Mouse (Mus musculus): ENCODE results near the gene Clip2. TPM values are rescaled to one million over a fixed set of nuclear protein-coding genes. Genes with fewer than 3 reads are reported as not detected.
A peak's percentile ranks its signal among the peaks of the same experiment; 100 is the strongest.

Gene Clip2
- polyA plus RNA-seq, 1 experiment from 2014 or later: 15.3 TPM

GRCm38 (mm10) chr5:134577534-134577933 lies 25.3 kb upstream of the Clip2 start:
- Histone ChIP-seq H3K4me3 (replicated peaks) (no peak overlapping the region), H3K9me3 (no peaks in the 10 kb centered on the region), H3K4me1 (replicated peaks) (peaks cover 4% of the 10 kb centered on the region), H3K9ac (replicated peaks) (no peak overlapping the region), H3K36me3 (no peaks in the 10 kb centered on the region), H3K27ac (no peak overlapping the region), H3K4me2 (replicated peaks) (no peak overlapping the region), H3K27me3 (no peaks in the 10 kb centered on the region)
- WGBS: 89% methylated on average over 7 of the region's 7 CpGs
- no peak for ATAC-seq

GRCm38 (mm10) chr5:134576517-134577220 lies 24.4 kb upstream of the Clip2 start:
- no peak overlapping the region for H3K9ac ChIP-seq (replicated peaks)
- no peaks in the 10 kb centered on the region for H3K36me3 ChIP-seq
- no peaks in the 10 kb centered on the region for H3K27me3 ChIP-seq
- no peak overlapping the region for H3K27ac ChIP-seq
- no peak overlapping the region for H3K4me2 ChIP-seq (replicated peaks)
- peaks cover 11% of the 10 kb centered on the region for H3K4me1 ChIP-seq (replicated peaks)
- WGBS: 78% methylated on average over 14 of the region's 14 CpGs
- H3K9me3 ChIP-seq: no peaks in the 10 kb centered on the region
- ATAC-seq: no peak
- H3K4me3 ChIP-seq (replicated peaks): no peak overlapping the region

- Histone ChIP-seq H3K4me2 (replicated peaks) (no peak overlapping the region), H3K4me1 (replicated peaks) (peaks cover 11% of the 10 kb centered on the region), H3K27me3 (no peaks in the 10 kb centered on the region), H3K9ac (replicated peaks) (no peak overlapping the region), H3K27ac (no peak overlapping the region), H3K4me3 (replicated peaks) (no peak overlapping the region), H3K36me3 (no peaks in the 10 kb centered on the region), H3K9me3 (no peaks in the 10 kb centered on the region)
- no peak for ATAC-seq
- WGBS: 94% methylated on average over 5 of the region's 5 CpGs
Observed at GRCm38 (mm10) chr5:134575833-134576232, 23.6 kb upstream of the Clip2 start.

- ATAC-seq: peak; percentile 48; the same call in 1 of the 2 replicates
- H3K9ac ChIP-seq (replicated peaks): peak overlapping the region; percentile 64
- 47% methylated on average over 10 of the region's 10 CpGs for WGBS
Observed at GRCm38 (mm10) chr5:134572508-134573214, 20.4 kb upstream of the Clip2 start.

GRCm38 (mm10) chr5:134571730-134572507 lies 19.7 kb upstream of the Clip2 start:
- Histone ChIP-seq H3K27me3 (no peaks in the 10 kb centered on the region), H3K27ac (peak overlapping the region; percentile 77), H3K36me3 (no peaks in the 10 kb centered on the region), H3K9me3 (no peaks in the 10 kb centered on the region), H3K4me1 (replicated peaks) (peaks cover 11% of the 10 kb centered on the region), H3K9ac (replicated peaks) (peak overlapping the region; percentile 64), H3K4me2 (replicated peaks) (peak overlapping the region; percentile 62), H3K4me3 (replicated peaks) (peak overlapping the region; percentile 45)
- ATAC-seq: peak; percentile 90
- 2% methylated on average over 23 of the region's 23 CpGs for WGBS

More at GRCm38 (mm10) chr5:134572508-134573214, 20.4 kb upstream of the Clip2 start:
- Histone ChIP-seq H3K27me3 (no peaks in the 10 kb centered on the region), H3K27ac (no peak overlapping the region; the same call in 1 of the 2 replicates), H3K9me3 (no peaks in the 10 kb centered on the region), H3K4me1 (replicated peaks) (peaks cover 11% of the 10 kb centered on the region), H3K4me3 (replicated peaks) (peak overlapping the region; percentile 45), H3K36me3 (no peaks in the 10 kb centered on the region), H3K4me2 (replicated peaks) (peak overlapping the region; percentile 62)

- H3K27me3 ChIP-seq: no peaks in the 10 kb centered on the region
- 57% methylated on average over 8 of the region's 8 CpGs for WGBS
- H3K9me3 ChIP-seq: no peaks in the 10 kb centered on the region
- no peak overlapping the region for H3K4me3 ChIP-seq (replicated peaks)
- H3K4me2 ChIP-seq (replicated peaks): no peak overlapping the region
- H3K9ac ChIP-seq (replicated peaks): no peak overlapping the region
- H3K27ac ChIP-seq: no peak overlapping the region
- H3K4me1 ChIP-seq (replicated peaks): peaks cover 11% of the 10 kb centered on the region
- ATAC-seq: no peak
- H3K36me3 ChIP-seq: no peaks in the 10 kb centered on the region
Observed at GRCm38 (mm10) chr5:134568964-134569491, 16.8 kb upstream of the Clip2 start.

- no peak overlapping the region for H3K27ac ChIP-seq
- H3K9me3 ChIP-seq: no peaks in the 10 kb centered on the region
- H3K4me2 ChIP-seq (replicated peaks): no peak overlapping the region
- no peak overlapping the region for H3K9ac ChIP-seq (replicated peaks)
- no peaks in the 10 kb centered on the region for H3K36me3 ChIP-seq
- H3K4me1 ChIP-seq (replicated peaks): peaks cover 11% of the 10 kb centered on the region
- no peak for ATAC-seq
- no peak overlapping the region for H3K4me3 ChIP-seq (replicated peaks)
- no peaks in the 10 kb centered on the region for H3K27me3 ChIP-seq
- WGBS: 78% methylated on average over 3 of the region's 3 CpGs
Observed at GRCm38 (mm10) chr5:134568030-134568429, 15.8 kb upstream of the Clip2 start.

- H3K27me3 ChIP-seq: no peaks in the 10 kb centered on the region
- 84% methylated on average over 4 of the region's 4 CpGs for WGBS
- H3K4me2 ChIP-seq (replicated peaks): no peak overlapping the region
- no peak overlapping the region for H3K4me3 ChIP-seq (replicated peaks)
- no peak overlapping the region for H3K27ac ChIP-seq
- no peak overlapping the region for H3K9ac ChIP-seq (replicated peaks)
- H3K36me3 ChIP-seq: no peaks in the 10 kb centered on the region
- H3K9me3 ChIP-seq: no peaks in the 10 kb centered on the region
- no peak for ATAC-seq
- H3K4me1 ChIP-seq (replicated peaks): peaks cover 6% of the 10 kb centered on the region
Observed at GRCm38 (mm10) chr5:134567445-134567844, 15.2 kb upstream of the Clip2 start.

GRCm38 (mm10) chr5:134565696-134566095 lies 13.5 kb upstream of the Clip2 start:
- Histone ChIP-seq H3K27me3 (no peaks in the 10 kb centered on the region), H3K9me3 (no peaks in the 10 kb centered on the region), H3K36me3 (no peaks in the 10 kb centered on the region), H3K4me3 (replicated peaks) (no peak overlapping the region), H3K27ac (no peak overlapping the region), H3K9ac (replicated peaks) (no peak overlapping the region), H3K4me2 (replicated peaks) (no peak overlapping the region), H3K4me1 (replicated peaks) (no peaks in the 10 kb centered on the region)
- WGBS: 96% methylated on average over 6 of the region's 6 CpGs
- no peak for ATAC-seq

GRCm38 (mm10) chr5:134564272-134564671 lies 12.0 kb upstream of the Clip2 start:
- no peaks in the 10 kb centered on the region for H3K4me1 ChIP-seq (replicated peaks)
- no peak overlapping the region for H3K4me3 ChIP-seq (replicated peaks)
- no peak overlapping the region for H3K9ac ChIP-seq (replicated peaks)
- 96% methylated on average over 2 of the region's 2 CpGs for WGBS
- no peaks in the 10 kb centered on the region for H3K36me3 ChIP-seq
- no peak overlapping the region for H3K27ac ChIP-seq
- no peaks in the 10 kb centered on the region for H3K27me3 ChIP-seq
- no peak for ATAC-seq
- H3K9me3 ChIP-seq: no peaks in the 10 kb centered on the region
- H3K4me2 ChIP-seq (replicated peaks): no peak overlapping the region

- no peak for ATAC-seq
- peaks cover 6% of the 10 kb centered on the region for H3K4me1 ChIP-seq (replicated peaks)
- H3K4me2 ChIP-seq (replicated peaks): no peak overlapping the region
- H3K4me3 ChIP-seq (replicated peaks): no peak overlapping the region
- H3K9me3 ChIP-seq: peaks cover 3% of the 10 kb centered on the region; the same call in 1 of the 2 replicates
- H3K27me3 ChIP-seq: no peaks in the 10 kb centered on the region
- 83% methylated on average over 16 of the region's 16 CpGs for WGBS
- no peak overlapping the region for H3K9ac ChIP-seq (replicated peaks)
- no peak overlapping the region for H3K27ac ChIP-seq
- H3K36me3 ChIP-seq: no peaks in the 10 kb centered on the region
Observed at GRCm38 (mm10) chr5:134560450-134561171, 8.4 kb upstream of the Clip2 start.

All from midbrain, embryonic 13.5 days (tissue).